Mouse (Mus musculus): ENCODE data around the gene Inpp4b. TPM values are rescaled to one million over a fixed set of nuclear protein-coding genes. Genes with fewer than 3 reads are reported as not detected.

The Inpp4b gene
- polyA plus RNA-seq, 1 experiment from 2014 or later: 6.0 TPM

- Histone ChIP-seq H3K36me3 (no peaks in the 10 kb centered on the region), H3K27ac (no peak overlapping the region), H3K9me3 (no peaks in the 10 kb centered on the region), H3K4me3 (replicated peaks) (no peak overlapping the region), H3K4me1 (replicated peaks) (no peaks in the 10 kb centered on the region), H3K9ac (no peak overlapping the region), H3K27me3 (replicated peaks) (no peaks in the 10 kb centered on the region), H3K4me2 (replicated peaks) (no peak overlapping the region)
- WGBS: 88% methylated on average over 1 of the region's 1 CpGs
- no peak for ATAC-seq
Measured at GRCm38 (mm10) chr8:81485626-81486025, 143.3 kb downstream of the Inpp4b start.

- Histone ChIP-seq H3K4me1 (replicated peaks) (no peaks in the 10 kb centered on the region), H3K4me3 (replicated peaks) (no peak overlapping the region), H3K9me3 (no peaks in the 10 kb centered on the region), H3K9ac (no peak overlapping the region), H3K27ac (no peak overlapping the region), H3K36me3 (no peaks in the 10 kb centered on the region), H3K4me2 (replicated peaks) (no peak overlapping the region), H3K27me3 (replicated peaks) (no peaks in the 10 kb centered on the region)
- WGBS: 78% methylated on average over 2 of the region's 2 CpGs
- ATAC-seq: no peak
Measured at GRCm38 (mm10) chr8:81489894-81490661, 147.7 kb downstream of the Inpp4b start.

- Histone ChIP-seq H3K36me3 (no peaks in the 10 kb centered on the region), H3K9me3 (no peaks in the 10 kb centered on the region), H3K4me2 (replicated peaks) (no peak overlapping the region), H3K4me3 (replicated peaks) (no peak overlapping the region), H3K27me3 (replicated peaks) (no peaks in the 10 kb centered on the region), H3K27ac (no peak overlapping the region), H3K4me1 (replicated peaks) (no peaks in the 10 kb centered on the region), H3K9ac (no peak overlapping the region)
- ATAC-seq: no peak
- 32% methylated on average over 2 of the region's 2 CpGs for WGBS
Measured at GRCm38 (mm10) chr8:81491097-81491705, 148.8 kb downstream of the Inpp4b start.

- no peak for ATAC-seq
- H3K9ac ChIP-seq: no peak overlapping the region
- no peaks in the 10 kb centered on the region for H3K27me3 ChIP-seq (replicated peaks)
- 78% methylated on average over 3 of the region's 3 CpGs for WGBS
- H3K4me2 ChIP-seq (replicated peaks): no peak overlapping the region
- H3K4me3 ChIP-seq (replicated peaks): no peak overlapping the region
- no peaks in the 10 kb centered on the region for H3K9me3 ChIP-seq
- H3K4me1 ChIP-seq (replicated peaks): no peaks in the 10 kb centered on the region
- H3K36me3 ChIP-seq: no peaks in the 10 kb centered on the region
- H3K27ac ChIP-seq: no peak overlapping the region
Measured at GRCm38 (mm10) chr8:81491706-81492204, 149.4 kb downstream of the Inpp4b start.

- Histone ChIP-seq H3K4me2 (replicated peaks) (no peak overlapping the region), H3K9me3 (no peaks in the 10 kb centered on the region), H3K4me3 (replicated peaks) (no peak overlapping the region), H3K27ac (no peak overlapping the region), H3K9ac (no peak overlapping the region), H3K36me3 (no peaks in the 10 kb centered on the region), H3K27me3 (replicated peaks) (no peaks in the 10 kb centered on the region), H3K4me1 (replicated peaks) (no peaks in the 10 kb centered on the region)
- 95% methylated on average over 2 of the region's 2 CpGs for WGBS
- no peak for ATAC-seq
Measured at GRCm38 (mm10) chr8:81494823-81495222, 152.5 kb downstream of the Inpp4b start.

- no peak for ATAC-seq
- Histone ChIP-seq H3K9me3 (no peaks in the 10 kb centered on the region), H3K27ac (no peak overlapping the region), H3K9ac (no peak overlapping the region), H3K36me3 (no peaks in the 10 kb centered on the region), H3K4me1 (replicated peaks) (no peaks in the 10 kb centered on the region), H3K4me3 (replicated peaks) (no peak overlapping the region), H3K27me3 (replicated peaks) (no peaks in the 10 kb centered on the region), H3K4me2 (replicated peaks) (no peak overlapping the region)
- WGBS: 83% methylated on average over 2 of the region's 2 CpGs
Measured at GRCm38 (mm10) chr8:81497646-81498045, 155.3 kb downstream of the Inpp4b start.

- no peaks in the 10 kb centered on the region for H3K27me3 ChIP-seq (replicated peaks)
- no peak overlapping the region for H3K9ac ChIP-seq
- H3K27ac ChIP-seq: no peak overlapping the region
- no peaks in the 10 kb centered on the region for H3K9me3 ChIP-seq
- no peak overlapping the region for H3K4me3 ChIP-seq (replicated peaks)
- 60% methylated on average over 2 of the region's 2 CpGs for WGBS
- no peak for ATAC-seq
- no peaks in the 10 kb centered on the region for H3K36me3 ChIP-seq
- no peaks in the 10 kb centered on the region for H3K4me1 ChIP-seq (replicated peaks)
- H3K4me2 ChIP-seq (replicated peaks): no peak overlapping the region
Measured at GRCm38 (mm10) chr8:81502216-81502615, 159.9 kb downstream of the Inpp4b start.

- H3K4me2 ChIP-seq (replicated peaks): no peak overlapping the region
- no peaks in the 10 kb centered on the region for H3K36me3 ChIP-seq
- no peaks in the 10 kb centered on the region for H3K27me3 ChIP-seq (replicated peaks)
- H3K9me3 ChIP-seq: no peaks in the 10 kb centered on the region
- no peak for ATAC-seq
- WGBS: 88% methylated on average over 2 of the region's 2 CpGs
- H3K4me1 ChIP-seq (replicated peaks): no peaks in the 10 kb centered on the region
- no peak overlapping the region for H3K9ac ChIP-seq
- no peak overlapping the region for H3K4me3 ChIP-seq (replicated peaks)
- H3K27ac ChIP-seq: no peak overlapping the region
Measured at GRCm38 (mm10) chr8:81502982-81503381, 160.6 kb downstream of the Inpp4b start.

- ATAC-seq: no peak
- no peaks in the 10 kb centered on the region for H3K27me3 ChIP-seq (replicated peaks)
- no peaks in the 10 kb centered on the region for H3K36me3 ChIP-seq
Measured at GRCm38 (mm10) chr8:81512826-81513225, 170.5 kb downstream of the Inpp4b start.

GRCm38 (mm10) chr8:81514425-81514824 is 172.1 kb downstream of the Inpp4b start:
- no peak for ATAC-seq
- Histone ChIP-seq H3K36me3 (no peaks in the 10 kb centered on the region), H3K4me2 (replicated peaks) (no peak overlapping the region), H3K9me3 (no peaks in the 10 kb centered on the region), H3K9ac (no peak overlapping the region), H3K4me1 (replicated peaks) (no peaks in the 10 kb centered on the region), H3K4me3 (replicated peaks) (no peak overlapping the region), H3K27me3 (replicated peaks) (no peaks in the 10 kb centered on the region), H3K27ac (no peak overlapping the region)

More at GRCm38 (mm10) chr8:81512826-81513225, 170.5 kb downstream of the Inpp4b start:
- Histone ChIP-seq H3K4me2 (replicated peaks) (no peak overlapping the region), H3K4me1 (replicated peaks) (no peaks in the 10 kb centered on the region), H3K9ac (no peak overlapping the region), H3K9me3 (no peaks in the 10 kb centered on the region), H3K27ac (no peak overlapping the region), H3K4me3 (replicated peaks) (no peak overlapping the region)

- no peak overlapping the region for H3K4me3 ChIP-seq (replicated peaks)
- no peak overlapping the region for H3K9ac ChIP-seq
- H3K4me2 ChIP-seq (replicated peaks): no peak overlapping the region
- no peaks in the 10 kb centered on the region for H3K36me3 ChIP-seq
- H3K27ac ChIP-seq: no peak overlapping the region
- ATAC-seq: no peak
- 88% methylated on average over 2 of the region's 2 CpGs for WGBS
- H3K4me1 ChIP-seq (replicated peaks): no peaks in the 10 kb centered on the region
- no peaks in the 10 kb centered on the region for H3K27me3 ChIP-seq (replicated peaks)
- no peaks in the 10 kb centered on the region for H3K9me3 ChIP-seq
Measured at GRCm38 (mm10) chr8:81522085-81522484, 179.7 kb downstream of the Inpp4b start.

- ATAC-seq: no peak
Measured at GRCm38 (mm10) chr8:81524561-81524960, 182.2 kb downstream of the Inpp4b start.

GRCm38 (mm10) chr8:81527661-81528060 is 185.3 kb downstream of the Inpp4b start:
- Histone ChIP-seq H3K9ac (no peak overlapping the region), H3K4me3 (replicated peaks) (no peak overlapping the region), H3K27ac (no peak overlapping the region), H3K4me1 (replicated peaks) (no peaks in the 10 kb centered on the region), H3K36me3 (no peaks in the 10 kb centered on the region), H3K27me3 (replicated peaks) (no peaks in the 10 kb centered on the region), H3K4me2 (replicated peaks) (no peak overlapping the region), H3K9me3 (no peaks in the 10 kb centered on the region)
- no peak for ATAC-seq
- WGBS: 48% methylated on average over 4 of the region's 4 CpGs

More at GRCm38 (mm10) chr8:81524561-81524960, 182.2 kb downstream of the Inpp4b start:
- WGBS: 46% methylated on average over 2 of the region's 2 CpGs
- Histone ChIP-seq H3K4me3 (replicated peaks) (no peak overlapping the region), H3K9me3 (no peaks in the 10 kb centered on the region), H3K27ac (no peak overlapping the region), H3K4me2 (replicated peaks) (no peak overlapping the region), H3K27me3 (replicated peaks) (no peaks in the 10 kb centered on the region), H3K9ac (no peak overlapping the region), H3K4me1 (replicated peaks) (no peaks in the 10 kb centered on the region), H3K36me3 (no peaks in the 10 kb centered on the region)

All from intestine, embryonic 15.5 days (tissue).